Mouse (Mus musculus): ENCODE measurements around the gene 0610012G03Rik. TPM values are rescaled to one million over a fixed set of nuclear protein-coding genes. Genes with fewer than 3 reads are reported as not detected.
"Not testable (repeated sequence)": the region's sequence is repeated elsewhere in the genome, so short reads cannot be mapped to it uniquely, and the experiment has no call there.

Gene 0610012G03Rik
- 10 to 100 TPM; 43.1 to 43.3 TPM for total RNA-seq (2021)
- long read RNA-seq, experiment 1, transcript 0610012G03Rik-201 (1 exons, 1,445 nt), result major isoform, 134 of 134 reads
- long read RNA-seq, experiment 1, partial matches to known transcripts, result 0 of 134 reads
- long read RNA-seq, experiment 1, other reads (novel, unspliced or antisense), result 0 of 134 reads
- long read RNA-seq, experiment 2, transcript 0610012G03Rik-201 (1 exons, 1,445 nt), result major isoform, 129 of 129 reads
- long read RNA-seq, experiment 2, partial matches to known transcripts, result 0 of 129 reads
- long read RNA-seq, experiment 2, other reads (novel, unspliced or antisense), result 0 of 129 reads

DNA sequence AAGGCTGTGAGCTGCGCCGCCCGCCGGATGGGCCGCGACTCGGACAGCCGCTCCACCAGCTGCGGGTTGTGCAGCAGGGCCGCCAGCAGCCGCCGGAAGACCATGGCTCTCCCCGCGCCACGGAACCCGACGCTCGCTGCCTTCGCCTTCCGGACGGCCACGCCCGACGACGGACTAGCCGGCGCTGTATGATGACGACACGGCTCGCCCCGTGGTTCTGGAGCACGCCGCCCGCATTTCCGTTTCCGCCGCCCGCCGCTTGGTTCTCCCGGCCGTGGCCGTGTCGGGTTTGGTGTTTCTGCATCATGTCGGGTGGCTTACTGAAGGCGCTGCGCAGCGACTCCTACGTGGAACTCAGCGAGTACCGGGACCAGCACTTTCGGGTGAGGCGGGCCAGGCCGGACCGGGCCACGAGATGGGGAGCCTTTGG is at the start of gene 0610012G03Rik, which contains the start of gene Ncbp2:
Gene 0610012G03Rik (minus strand): TSS at position 150 of the 430 bp plus-strand sequence.
Gene Ncbp2 (plus strand): TSS at position 169 of the 430 bp plus-strand sequence.
- DNase-seq, result peak; percentile 97
- intact Hi-C loops (cut with DNase I; ENCODE audit: low total_unique reads), result loop anchor here (5.0 kb wide), 1 partner anchor 49 kb away; no protein-coding TSS in a partner anchor

DNA sequence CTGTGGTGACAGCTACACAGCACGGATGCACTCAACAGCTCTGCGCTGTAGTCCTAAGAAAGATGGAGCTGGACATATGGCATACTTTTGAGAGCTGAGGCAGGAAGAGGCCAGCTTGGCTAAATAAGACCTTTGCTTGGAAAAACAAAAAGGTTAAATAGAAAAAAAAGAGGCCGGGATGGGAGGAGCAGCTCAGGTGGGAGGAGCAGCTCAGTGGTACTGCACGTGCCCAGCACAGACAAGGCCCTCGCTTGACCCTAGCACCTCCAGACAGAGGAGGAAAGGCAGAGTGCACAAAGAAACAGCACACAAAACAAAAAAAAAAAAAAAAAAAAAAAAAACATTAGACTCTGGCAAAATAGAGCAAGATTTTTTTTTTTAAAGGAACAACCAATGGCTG is 48.1 kb upstream of the 0610012G03Rik start:
- no peak for DNase-seq
- intact Hi-C loops (cut with DNase I; ENCODE audit: low total_unique reads), result loop anchor here (5.0 kb wide), 1 partner anchor 49 kb away; the partner anchor contains the start of genes 0610012G03Rik and Ncbp2

DNA sequence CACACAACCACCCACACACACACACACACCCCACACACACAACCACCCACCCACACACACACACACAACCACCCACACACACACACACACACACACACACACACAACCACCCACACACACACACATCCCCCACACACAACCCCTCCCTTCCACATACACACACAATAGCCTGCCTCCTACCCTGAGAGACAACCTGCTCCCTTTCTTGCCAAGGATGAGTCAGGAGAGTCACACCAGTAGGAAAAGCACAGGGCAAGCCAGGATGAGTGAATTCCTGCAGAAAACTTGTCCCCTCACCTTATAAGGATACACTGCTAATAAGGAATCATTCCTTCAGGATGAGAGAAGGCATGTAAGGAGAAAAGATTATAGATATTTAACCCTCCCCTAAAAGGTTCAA is 45.7 kb upstream of the 0610012G03Rik start:
- intact Hi-C loops (cut with DNase I; ENCODE audit: low total_unique reads), result no loop called here
- no peak for DNase-seq

DNA sequence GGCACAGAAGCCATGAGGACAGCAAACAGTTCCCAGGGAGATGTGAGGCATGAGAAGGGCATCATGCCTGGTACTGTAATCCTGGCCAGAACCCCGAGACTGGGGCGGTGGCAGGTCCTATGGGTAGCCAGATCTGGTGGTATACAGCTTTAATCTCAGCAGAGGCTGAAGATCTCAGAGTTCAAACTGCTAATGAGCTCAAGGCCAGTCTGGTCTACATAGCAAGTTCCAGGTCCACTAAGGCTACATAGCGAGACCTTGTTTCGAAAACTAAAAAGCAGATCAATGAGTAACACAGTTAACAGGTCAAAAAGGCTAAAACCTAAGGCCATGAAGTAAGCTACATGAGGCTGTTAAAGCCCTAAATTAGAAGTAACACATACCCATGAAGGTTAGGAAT is 44.9 kb upstream of the 0610012G03Rik start:
- DNase-seq, result no peak
- intact Hi-C loops (cut with DNase I; ENCODE audit: low total_unique reads), result no loop called here

DNA sequence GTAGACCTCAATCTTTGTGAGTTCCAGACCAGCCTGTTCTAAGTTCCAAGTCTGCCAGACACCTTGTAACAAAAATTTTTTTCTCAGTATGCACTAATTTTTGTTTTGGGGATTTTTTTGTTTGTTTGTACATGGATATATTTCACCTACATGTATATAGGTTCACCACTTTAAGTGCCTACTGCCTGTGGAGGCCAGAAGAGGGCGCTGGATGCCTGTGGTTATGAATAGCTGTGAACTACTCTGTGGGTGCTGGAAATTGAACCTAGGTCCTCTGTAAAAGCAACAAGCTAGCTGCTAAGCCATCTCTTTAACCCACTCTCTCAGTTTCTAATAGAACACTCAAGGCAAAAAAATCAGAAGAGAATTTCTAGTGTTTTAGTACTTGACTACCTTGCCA is 43.7 kb upstream of the 0610012G03Rik start:
- DNase-seq, result no peak
- intact Hi-C loops (cut with DNase I; ENCODE audit: low total_unique reads), result no loop called here

DNA sequence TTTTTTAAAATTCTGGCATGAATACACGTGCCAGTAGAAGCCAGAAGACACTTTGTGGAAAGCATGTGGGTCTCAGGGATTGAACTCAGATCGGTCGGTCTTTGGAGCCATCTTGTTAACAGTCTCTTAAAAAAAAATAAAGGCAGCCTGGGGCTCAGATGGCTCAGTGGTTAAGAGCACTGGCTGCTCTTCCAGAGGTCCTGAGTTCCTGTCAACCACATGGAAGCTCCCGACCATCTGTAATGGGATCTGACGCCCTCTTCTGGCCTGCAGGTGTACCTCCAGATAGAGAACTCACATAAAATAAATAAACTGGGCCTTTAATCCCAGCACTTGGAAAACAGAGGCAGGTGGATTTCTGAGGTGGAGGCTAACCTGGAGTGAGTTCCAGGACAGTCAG is 32.7 kb upstream of the 0610012G03Rik start:
- no peak for DNase-seq
- intact Hi-C loops (cut with DNase I; ENCODE audit: low total_unique reads), result no loop called here

DNA sequence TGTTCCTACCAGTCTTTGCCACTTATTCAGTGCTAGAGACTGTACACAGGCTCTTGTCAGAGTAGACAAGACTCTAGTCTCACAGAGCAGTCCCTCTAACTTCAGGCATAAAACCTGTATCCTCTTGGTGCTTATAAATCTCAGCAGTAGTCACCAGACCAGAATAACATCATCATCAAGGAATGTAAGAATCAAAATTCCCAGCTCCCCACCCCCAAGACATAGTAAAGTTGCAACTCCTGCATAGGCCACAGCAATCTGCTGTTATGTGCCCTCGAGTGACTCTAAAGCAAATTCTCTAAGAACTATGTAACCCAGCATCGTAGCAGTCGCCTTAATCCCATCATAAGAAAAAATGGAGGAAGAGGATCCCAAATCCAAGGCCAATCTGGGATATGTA is 31.2 kb upstream of the 0610012G03Rik start:
- intact Hi-C loops (cut with DNase I; ENCODE audit: low total_unique reads), result no loop called here
- DNase-seq, result no peak

DNA sequence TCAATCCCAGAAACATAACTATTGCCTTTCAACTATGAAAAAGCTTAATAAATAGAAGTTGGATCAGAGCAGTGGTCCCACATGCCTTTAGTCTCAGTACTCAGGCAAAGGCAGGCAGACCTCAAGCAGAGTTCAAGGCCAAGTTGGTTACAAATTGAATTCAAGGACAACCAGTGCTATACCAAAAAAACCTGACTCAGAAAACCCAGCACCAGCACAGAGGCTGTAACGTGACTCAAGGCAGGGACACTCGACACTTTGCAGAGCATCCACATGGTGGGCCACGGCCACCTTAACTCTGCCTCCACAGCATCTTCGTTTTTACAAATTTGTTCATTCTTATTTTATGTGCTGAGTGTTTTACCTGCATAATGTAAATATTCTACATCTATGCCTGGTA is 27.0 kb upstream of the 0610012G03Rik start:
- intact Hi-C loops (cut with DNase I; ENCODE audit: low total_unique reads), result no loop called here
- no peak for DNase-seq

DNA sequence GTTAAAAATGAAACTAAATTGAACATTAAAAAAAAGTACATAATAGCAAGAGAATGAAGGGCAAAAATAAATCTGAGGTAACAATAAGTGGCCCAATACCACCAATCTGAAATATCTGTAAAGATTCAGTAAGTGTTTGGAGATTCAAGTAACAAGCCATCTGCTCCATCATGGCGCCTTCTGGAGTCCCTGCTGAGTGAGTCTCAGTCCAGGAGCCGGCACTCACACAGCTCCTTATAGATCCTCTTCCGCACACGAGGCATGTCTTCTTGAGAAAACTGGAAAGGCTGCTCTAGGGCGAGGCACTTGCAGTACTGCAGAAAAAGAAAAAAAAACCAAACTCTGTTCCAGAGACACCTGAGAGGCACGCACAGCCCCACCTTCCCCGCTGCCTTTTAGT is 14.9 kb upstream of the 0610012G03Rik start:
- DNase-seq, result no peak
- intact Hi-C loops (cut with DNase I; ENCODE audit: low total_unique reads), result no loop called here

DNA sequence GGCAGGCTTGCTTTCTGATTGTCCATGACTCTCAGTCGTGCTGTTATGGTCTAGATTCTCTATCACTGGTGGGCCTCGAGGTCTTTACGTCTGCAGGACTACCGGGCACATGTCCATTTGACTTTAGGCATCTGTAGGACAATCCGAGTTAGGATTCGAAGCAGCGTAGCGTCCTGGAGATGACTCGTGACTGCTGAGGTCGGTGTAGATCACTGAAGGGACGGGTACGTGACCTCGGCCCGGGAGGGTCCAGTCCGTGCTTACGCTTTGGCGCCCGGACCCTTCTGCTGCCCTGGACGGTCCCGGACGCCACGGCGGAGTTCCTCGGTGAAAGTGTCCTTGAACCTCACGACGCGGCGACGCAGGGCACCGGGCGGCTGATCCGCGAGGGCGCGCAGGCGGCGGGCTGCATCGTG is 385 bp downstream of the 0610012G03Rik start:
- intact Hi-C loops (cut with DNase I; ENCODE audit: low total_unique reads), result loop anchor here (5.0 kb wide), 1 partner anchor 49 kb away; no protein-coding TSS in a partner anchor
- DNase-seq, result no peak

DNA sequence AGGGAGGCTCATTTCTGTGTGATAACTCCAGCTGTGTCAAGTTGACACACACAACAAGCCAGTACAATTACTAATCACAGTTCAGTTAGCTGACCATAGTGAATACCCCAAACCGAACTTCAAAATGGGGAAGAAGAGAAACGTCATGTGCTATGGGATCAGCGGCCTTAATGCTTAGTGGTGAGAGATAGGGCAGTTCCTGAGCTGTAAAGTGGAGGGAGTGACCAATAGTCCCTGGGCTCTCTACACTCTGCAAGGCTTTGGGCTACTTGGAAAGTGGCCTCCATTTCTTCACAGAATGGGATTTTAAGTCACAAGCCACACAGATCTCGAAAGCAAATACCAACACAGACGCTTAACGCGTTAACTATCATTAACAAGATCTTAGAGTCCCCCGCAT is 961 bp downstream of the 0610012G03Rik start:
- DNase-seq, result no peak
- intact Hi-C loops (cut with DNase I; ENCODE audit: low total_unique reads), result loop anchor here (5.0 kb wide), 1 partner anchor 50 kb away; no protein-coding TSS in a partner anchor

DNA sequence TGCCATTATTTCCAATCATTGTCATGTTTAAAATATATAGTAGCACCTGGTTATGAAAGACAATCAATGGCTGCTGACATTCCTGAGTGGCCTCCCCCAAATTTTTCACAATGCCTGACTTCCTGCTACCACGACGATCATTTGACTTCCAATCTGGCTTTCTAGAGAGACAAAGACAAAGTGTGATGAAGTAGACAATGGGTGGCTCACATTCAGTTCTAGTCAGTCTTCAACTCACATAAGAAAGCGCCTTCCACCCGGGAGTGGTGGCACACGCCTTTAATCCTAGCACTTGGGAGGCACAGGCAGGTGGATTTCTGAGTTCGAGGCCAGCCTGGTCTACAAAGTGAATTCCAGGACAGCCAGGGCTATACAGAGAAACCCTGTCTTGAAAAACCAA is 2.3 kb downstream of the 0610012G03Rik start:
- intact Hi-C loops (cut with DNase I; ENCODE audit: low total_unique reads), result loop anchor here (5.0 kb wide), 1 partner anchor 51 kb away; no protein-coding TSS in a partner anchor

DNA sequence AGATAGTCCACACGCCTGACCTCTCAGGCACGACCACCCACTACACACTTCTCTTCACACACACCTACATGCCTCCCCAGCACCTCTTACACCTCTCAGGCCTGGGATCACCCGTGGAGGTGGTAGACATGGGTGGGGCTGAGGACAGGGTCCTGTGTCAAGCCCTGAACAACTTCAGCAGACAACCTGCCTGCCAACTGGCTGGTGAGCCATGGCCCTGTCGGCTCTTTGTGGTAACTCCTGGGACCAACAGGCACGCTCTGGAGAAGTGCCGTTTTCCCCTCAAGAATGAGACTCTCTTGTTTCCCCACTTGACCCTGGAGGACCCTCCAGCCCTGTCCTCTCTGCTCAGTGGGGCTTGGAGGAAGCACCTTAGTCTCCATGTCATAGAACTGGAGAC is 2.9 kb downstream of the 0610012G03Rik start:
- DNase-seq, result no peak
- intact Hi-C loops (cut with DNase I; ENCODE audit: low total_unique reads), result loop anchor here (5.0 kb wide), 1 partner anchor 52 kb away; no protein-coding TSS in a partner anchor

More for the DNA sequence above, 2.3 kb downstream of the 0610012G03Rik start:
- DNase-seq, result not testable (repeated sequence)

DNA sequence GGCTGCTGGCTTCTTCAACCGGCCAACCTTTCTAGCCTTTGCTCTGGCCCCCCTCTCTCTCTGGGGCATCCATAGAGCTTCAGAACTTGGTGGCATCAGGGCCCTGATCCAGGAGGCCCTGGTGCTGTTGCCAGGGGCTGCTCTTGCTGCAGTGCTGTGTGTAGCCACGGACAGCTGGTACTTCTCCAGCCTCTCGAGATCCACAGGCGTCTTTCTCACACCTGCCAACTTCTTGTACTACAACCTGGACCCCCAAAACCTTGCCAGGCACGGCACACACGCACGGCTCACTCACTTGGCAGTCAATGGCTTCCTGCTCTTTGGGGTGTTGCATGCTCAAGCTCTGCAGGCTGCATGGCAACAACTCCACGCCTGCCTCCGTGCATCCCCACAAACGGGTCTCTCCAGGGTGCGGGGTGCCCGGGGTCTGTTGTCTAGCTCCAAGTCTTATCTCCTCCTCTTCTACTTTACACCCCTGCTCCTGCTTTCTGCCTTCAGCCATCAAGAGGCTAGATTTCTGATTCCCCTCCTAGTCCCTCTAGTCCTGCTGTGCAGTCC is 3.5 kb downstream of the 0610012G03Rik start:
- DNase-seq, result no peak
- intact Hi-C loops (cut with DNase I; ENCODE audit: low total_unique reads), result loop anchor here (5.0 kb wide), 1 partner anchor 53 kb away; no protein-coding TSS in a partner anchor

DNA sequence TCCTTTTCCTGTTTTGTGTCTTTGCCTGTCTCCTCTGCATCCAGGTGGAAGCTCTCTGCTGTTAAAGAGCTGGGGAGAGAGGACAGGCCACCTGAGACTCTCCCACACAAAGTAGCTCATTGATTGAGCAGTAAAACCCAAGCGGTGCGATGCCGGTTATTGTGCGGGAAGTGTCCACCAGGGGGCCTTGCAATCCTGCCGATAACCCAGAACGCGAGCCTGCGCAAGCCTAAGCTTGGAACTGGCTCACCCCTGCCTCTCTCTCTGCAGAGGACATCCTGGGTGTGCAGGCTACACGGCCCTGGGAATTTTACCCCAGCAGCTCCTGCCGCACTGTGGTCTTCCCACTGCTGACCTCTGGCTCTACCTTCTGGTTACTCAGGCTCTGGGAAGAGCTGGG is 4.3 kb downstream of the 0610012G03Rik start:
- intact Hi-C loops (cut with DNase I; ENCODE audit: low total_unique reads), result no loop called here

DNA sequence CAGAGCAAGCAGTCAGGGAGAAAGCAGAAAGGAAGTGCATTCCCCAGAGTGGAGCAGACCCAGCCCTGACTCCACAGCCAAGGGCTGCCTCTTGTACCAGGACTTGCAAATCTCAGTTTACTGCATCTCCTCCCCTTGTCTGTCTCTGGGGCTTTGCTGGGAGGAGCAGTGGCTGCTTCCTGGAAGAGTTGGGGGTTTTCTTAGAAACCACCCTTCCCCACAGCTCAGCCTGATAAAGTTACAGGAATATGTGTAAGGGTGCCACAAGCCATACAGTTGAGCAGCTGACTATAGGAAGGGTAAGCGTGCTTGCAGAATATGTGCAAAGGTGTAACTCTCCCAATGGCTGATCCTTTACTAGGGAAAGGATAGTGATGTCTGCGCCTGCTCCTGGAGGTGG is 7.7 kb downstream of the 0610012G03Rik start:
- DNase-seq, result no peak
- intact Hi-C loops (cut with DNase I; ENCODE audit: low total_unique reads), result no loop called here

More for the DNA sequence above, 4.3 kb downstream of the 0610012G03Rik start:
- DNase-seq, result peak; percentile 80

DNA sequence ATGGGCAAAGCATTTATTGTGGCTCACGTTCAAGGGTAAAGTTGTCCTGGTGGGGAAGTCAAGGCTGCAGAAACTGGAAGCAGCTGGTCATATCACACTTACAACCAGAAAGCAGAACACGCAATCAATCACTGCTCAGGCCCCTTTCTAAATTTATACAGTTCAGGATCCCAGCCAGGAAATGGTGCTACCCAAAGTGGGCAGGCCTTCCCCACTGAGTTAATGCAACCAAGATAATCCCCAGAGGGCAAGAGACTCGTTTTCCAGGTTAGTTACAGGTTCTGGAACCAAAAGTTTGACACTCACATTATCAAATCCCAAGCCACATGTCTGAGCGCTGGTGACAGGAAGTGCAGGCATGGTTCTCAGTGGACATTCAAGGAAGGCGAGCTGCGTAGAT is 9.4 kb downstream of the 0610012G03Rik start:
- DNase-seq, result no peak
- intact Hi-C loops (cut with DNase I; ENCODE audit: low total_unique reads), result no loop called here

DNA sequence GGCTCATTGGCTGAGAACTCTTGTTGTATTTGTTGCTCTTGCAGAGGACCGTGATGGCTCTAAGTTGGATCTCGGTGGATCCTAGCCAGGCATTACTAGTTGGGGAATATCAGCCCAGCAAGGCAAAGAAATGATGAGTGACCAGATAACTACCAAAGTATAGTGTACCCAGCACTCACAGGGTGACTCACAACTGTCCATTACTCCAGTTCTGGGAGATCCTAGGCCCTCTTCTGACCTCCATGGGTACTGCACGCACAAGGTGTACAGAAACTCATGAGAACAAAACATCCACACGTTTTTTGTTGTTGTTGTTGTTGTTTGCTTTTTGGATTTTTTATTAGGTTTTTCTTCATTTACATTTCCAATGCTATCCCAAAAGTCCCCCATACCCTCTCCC is 11.7 kb downstream of the 0610012G03Rik start:
- no peak for DNase-seq
- intact Hi-C loops (cut with DNase I; ENCODE audit: low total_unique reads), result no loop called here

DNA sequence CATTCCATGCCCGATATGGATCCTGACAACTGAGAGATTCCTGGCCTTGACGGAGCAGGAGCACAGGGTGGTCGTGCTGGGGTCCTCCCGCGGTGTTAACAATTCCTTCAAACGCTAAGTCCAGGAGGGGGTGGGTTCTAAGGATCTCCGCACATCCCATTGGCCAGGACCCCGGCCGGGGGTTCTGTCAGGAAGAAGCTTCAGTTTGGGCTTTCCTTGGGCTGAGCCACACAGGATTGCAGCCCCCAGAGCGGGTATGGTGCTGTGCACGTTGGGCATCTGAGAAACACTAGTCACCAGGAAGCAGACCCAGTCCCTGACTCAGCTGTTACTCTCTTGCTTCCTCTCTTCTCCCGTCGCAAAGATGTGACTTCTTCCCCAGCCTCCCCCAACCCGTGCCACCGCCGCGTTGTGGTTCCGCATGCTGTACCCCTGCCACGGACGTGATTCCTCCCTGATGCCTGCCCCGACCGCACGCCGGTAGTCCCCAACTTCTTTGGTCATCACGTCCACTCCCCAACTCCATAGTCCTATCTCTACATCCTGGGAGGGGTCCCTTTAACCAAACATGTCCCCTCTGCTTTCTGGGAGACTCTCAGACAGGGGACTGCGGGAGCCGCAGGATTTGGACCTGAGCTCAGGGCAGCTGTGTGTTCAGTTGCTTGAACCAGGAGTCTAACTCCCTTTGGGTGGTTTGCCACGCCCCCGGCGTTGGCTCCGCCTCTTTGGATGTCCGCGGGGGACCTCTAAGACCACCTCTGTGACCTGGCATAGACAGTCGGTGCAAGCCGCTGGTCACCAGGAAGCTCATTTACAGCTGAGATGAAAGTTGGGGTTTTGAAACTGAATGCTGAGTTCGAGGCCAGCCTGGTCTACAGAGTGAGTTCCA is 13.0 kb downstream of the 0610012G03Rik start:
- no peak for DNase-seq
- intact Hi-C loops (cut with DNase I; ENCODE audit: low total_unique reads), result no loop called here

DNA sequence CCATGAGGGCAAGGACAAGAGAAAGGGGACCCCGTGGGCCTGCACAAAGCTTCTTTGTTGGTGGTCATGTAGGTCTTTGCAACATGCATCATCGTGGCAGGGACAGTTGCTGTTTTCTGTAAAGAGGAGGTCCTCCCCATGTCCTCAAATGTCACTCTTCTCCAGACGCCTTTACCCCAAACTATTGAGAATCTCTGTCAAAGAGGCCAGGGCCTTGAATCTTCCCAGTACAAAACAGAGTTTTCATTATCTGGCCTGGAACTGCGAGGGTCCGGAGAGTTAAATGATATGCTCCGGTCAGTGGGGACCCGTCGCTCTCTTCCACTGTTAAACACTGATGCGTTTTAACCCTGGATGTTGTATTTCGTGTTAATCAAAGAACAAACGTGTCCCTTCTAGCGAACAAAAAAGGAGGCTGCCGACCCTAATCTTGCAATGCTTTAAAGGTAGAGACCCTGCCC is 13.7 kb downstream of the 0610012G03Rik start:
- intact Hi-C loops (cut with DNase I; ENCODE audit: low total_unique reads), result no loop called here
- DNase-seq, result no peak

Data from gastrocnemius, postnatal 14 days (tissue).